Mouse (Mus musculus) lung, embryonic 14.5 days (tissue): ENCODE data around the gene Osbpl11. TPM values are rescaled to one million over a fixed set of nuclear protein-coding genes. Genes with fewer than 3 reads are reported as not detected.

Experiments
- ATAC-seq: fragments of 200-750 bp; cut with Nextera tagmentation; 2 replicates; pipeline ENCODE4 v1.8.0; 2017; ENCODE audit warnings: mild to moderate bottlenecking, moderate TSS enrichment, moderate library complexity; ENCODE audit not compliant: insufficient read depth
- DNase-seq: peaks from one replicate; pipeline ENCODE4 v3.0.0-alpha.2; 2015
- H3K27ac ChIP-seq: fragments of 300-500 bp; sonication (generic); 2 replicates; pipeline ENCODE4 v1.5.1; 2014; ENCODE audit warnings: low read depth, mild to moderate bottlenecking, moderate library complexity
- H3K27me3 ChIP-seq: fragments of 300-500 bp; sonication (generic); 2 replicates; pipeline ENCODE4 v1.6.1; 2014; ENCODE audit warnings: low read length, control low read depth; ENCODE audit not compliant: insufficient read depth
- H3K36me3 ChIP-seq: fragments of 300-500 bp; sonication (generic); 2 replicates; pipeline ENCODE4 v1.6.1; 2014; ENCODE audit warnings: control low read depth; ENCODE audit not compliant: insufficient read depth
- H3K4me1 ChIP-seq: fragments of 300-500 bp; sonication (generic); 2 replicates; pipeline ENCODE4 v1.6.1; 2014; ENCODE audit warnings: antibody characterized with exemption, control low read depth; ENCODE audit not compliant: insufficient read depth
- H3K4me2 ChIP-seq: fragments of 300-500 bp; sonication (generic); 2 replicates; pipeline ENCODE4 v1.6.1; 2014; ENCODE audit warnings: mild to moderate bottlenecking
- H3K4me3 ChIP-seq: fragments of 300-500 bp; sonication (generic); 2 replicates; pipeline ENCODE4 v1.5.1; 2014; ENCODE audit warnings: low read depth, low read length
- H3K9ac ChIP-seq: fragments of 300-500 bp; sonication (generic); 2 replicates; pipeline ENCODE4 v1.6.1; 2014
- H3K9me3 ChIP-seq: fragments of 300-500 bp; sonication (generic); 2 replicates; pipeline ENCODE4 v1.6.1; 2016; ENCODE audit warnings: low read depth, low read length, control low read depth
- CTCF ChIP-seq: IDR thresholded peaks from 2 replicates; pipeline ENCODE4 v1.5.1; 2016; ENCODE audit warnings: antibody characterized with exemption, low read depth
- WGBS: fragments of 180-500 bp; shearing (Covaris S2); extraction: QIAGEN DNeasy Blood & Tissue Kit; methylation state at CpG from one replicate; pipeline ENCODE4 v1.1.7; 2014; 5-methylcytosine and 5-hydroxymethylcytosine counted together
- polyA plus RNA-seq: library from polyadenylated mRNA; unstranded; fragments of >200 nt; fragmentation: Nextera tagmentation; extraction: Ambion mirVana; gene quantifications from 2 replicates; pipeline ENCODE4 v1.2.1, GENCODE M21; 2014

Osbpl11 gene
- polyA plus RNA-seq, 1 experiment from 2014 or later, result 25.2 TPM

- no peaks in the 10 kb centered on the region for H3K4me1 ChIP-seq
- no peak overlapping the region for H3K9ac ChIP-seq
- H3K27ac ChIP-seq, result no peak overlapping the region
- no peaks in the 10 kb centered on the region for H3K27me3 ChIP-seq
- H3K36me3 ChIP-seq, result peaks cover 81% of the 10 kb centered on the region
- WGBS, result 86% methylated on average over 2 of the region's 2 CpGs
- H3K4me2 ChIP-seq, result no peak overlapping the region
- no peak for DNase-seq
- H3K9me3 ChIP-seq, result no peaks in the 10 kb centered on the region
- no peak overlapping the region for H3K4me3 ChIP-seq
- TF ChIP-seq CTCF, result no peak
- no peak for ATAC-seq
Measured at GRCm38 (mm10) chr16:33239305-33239704, 54.4 kb downstream of the Osbpl11 start.

- DNase-seq (no peak), ATAC-seq (no peak)
- no peak for TF ChIP-seq CTCF
- H3K4me2 ChIP-seq, result no peak overlapping the region
- H3K27ac ChIP-seq, result no peak overlapping the region
- no peaks in the 10 kb centered on the region for H3K9me3 ChIP-seq
- WGBS, result 77% methylated on average over 6 of the region's 6 CpGs
- H3K9ac ChIP-seq, result no peak overlapping the region
- peaks cover 74% of the 10 kb centered on the region for H3K36me3 ChIP-seq
- H3K27me3 ChIP-seq, result no peaks in the 10 kb centered on the region
- no peaks in the 10 kb centered on the region for H3K4me1 ChIP-seq
- H3K4me3 ChIP-seq, result no peak overlapping the region
Measured at GRCm38 (mm10) chr16:33242046-33242445, 57.2 kb downstream of the Osbpl11 start.

- H3K4me1 ChIP-seq, result no peaks in the 10 kb centered on the region
- DNase-seq (no peak), ATAC-seq (peak; percentile 63; the same call in 1 of the 2 replicates)
- no peak overlapping the region for H3K27ac ChIP-seq
- no peak overlapping the region for H3K4me3 ChIP-seq
- H3K4me2 ChIP-seq, result no peak overlapping the region
- H3K9ac ChIP-seq, result no peak overlapping the region
- TF ChIP-seq CTCF, result peak; percentile 49; the same call in 1 of the 2 replicates
- H3K36me3 ChIP-seq, result peaks cover 54% of the 10 kb centered on the region
- WGBS, result 86% methylated on average over 6 of the region's 6 CpGs
- no peaks in the 10 kb centered on the region for H3K27me3 ChIP-seq
- H3K9me3 ChIP-seq, result no peaks in the 10 kb centered on the region
Measured at GRCm38 (mm10) chr16:33244136-33244691, 59.3 kb downstream of the Osbpl11 start.

DNA sequence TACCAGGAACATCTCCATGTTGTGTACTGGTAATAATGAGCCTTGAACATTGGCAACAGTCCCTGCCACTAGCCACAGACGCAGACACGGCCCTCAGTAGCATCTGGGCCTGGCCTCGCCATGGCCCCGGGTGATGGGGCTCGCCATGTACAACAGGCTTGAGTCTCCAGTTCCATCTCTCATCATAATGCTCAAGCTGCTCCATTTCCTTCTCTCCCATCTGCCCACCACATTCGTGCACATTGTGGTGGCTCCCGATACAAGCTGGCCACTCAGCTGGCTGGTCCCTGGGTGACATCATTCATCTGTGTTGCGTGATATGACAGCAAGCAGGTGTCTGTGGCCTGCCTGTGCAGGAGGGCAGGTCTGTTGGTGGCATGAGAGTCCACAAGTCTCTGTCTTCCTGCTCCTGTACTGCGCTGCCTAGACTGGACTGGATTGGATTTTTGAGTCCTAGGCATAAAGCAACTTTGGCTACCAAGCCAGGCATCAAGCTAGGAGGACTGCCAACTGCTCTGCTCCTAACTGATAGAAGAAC is 60.1 kb downstream of the Osbpl11 start:
- ATAC-seq (no peak), DNase-seq (no peak)
- H3K4me3 ChIP-seq, result no peak overlapping the region
- H3K27me3 ChIP-seq, result no peaks in the 10 kb centered on the region
- 83% methylated on average over 9 of the region's 9 CpGs for WGBS
- no peak overlapping the region for H3K27ac ChIP-seq
- no peaks in the 10 kb centered on the region for H3K4me1 ChIP-seq
- H3K36me3 ChIP-seq, result peaks cover 47% of the 10 kb centered on the region
- no peaks in the 10 kb centered on the region for H3K9me3 ChIP-seq
- H3K4me2 ChIP-seq, result no peak overlapping the region
- H3K9ac ChIP-seq, result no peak overlapping the region
- no peak for TF ChIP-seq CTCF

DNA sequence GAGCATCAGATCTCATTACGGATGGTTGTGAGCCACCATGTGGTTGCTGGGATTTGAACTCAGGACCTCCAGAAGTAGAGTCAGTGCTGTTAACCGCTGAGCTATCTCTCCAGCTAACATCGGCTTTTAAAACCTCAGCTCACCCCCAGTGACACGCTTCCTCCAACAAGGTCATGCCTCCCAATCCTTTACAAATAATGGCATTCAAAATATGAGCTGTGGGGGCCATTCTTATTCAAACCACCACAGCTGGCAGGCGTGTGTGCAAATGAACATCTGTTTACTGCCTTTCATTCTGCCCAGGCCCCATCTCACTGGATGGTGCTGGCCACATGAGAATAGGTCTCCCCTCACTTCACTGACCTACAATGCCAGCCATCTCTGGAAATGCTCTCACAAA is 61.7 kb downstream of the Osbpl11 start:
- no peak overlapping the region for H3K9ac ChIP-seq
- DNase-seq (no peak), ATAC-seq (no peak)
- no peaks in the 10 kb centered on the region for H3K9me3 ChIP-seq
- H3K27ac ChIP-seq, result no peak overlapping the region
- peaks cover 36% of the 10 kb centered on the region for H3K36me3 ChIP-seq
- no peak overlapping the region for H3K4me2 ChIP-seq
- H3K27me3 ChIP-seq, result no peaks in the 10 kb centered on the region
- H3K4me3 ChIP-seq, result no peak overlapping the region
- 81% methylated on average over 5 of the region's 5 CpGs for WGBS
- TF ChIP-seq CTCF, result no peak
- H3K4me1 ChIP-seq, result no peaks in the 10 kb centered on the region

GRCm38 (mm10) chr16:33247006-33247405 is 62.1 kb downstream of the Osbpl11 start:
- H3K4me3 ChIP-seq, result no peak overlapping the region
- no peaks in the 10 kb centered on the region for H3K4me1 ChIP-seq
- no peak overlapping the region for H3K9ac ChIP-seq
- H3K4me2 ChIP-seq, result no peak overlapping the region
- 83% methylated on average over 2 of the region's 2 CpGs for WGBS
- no peak overlapping the region for H3K27ac ChIP-seq
- ATAC-seq (no peak), DNase-seq (no peak)
- no peaks in the 10 kb centered on the region for H3K27me3 ChIP-seq
- TF ChIP-seq CTCF, result no peak
- no peaks in the 10 kb centered on the region for H3K9me3 ChIP-seq
- peaks cover 31% of the 10 kb centered on the region for H3K36me3 ChIP-seq

GRCm38 (mm10) chr16:33250651-33251120 is 65.8 kb downstream of the Osbpl11 start:
- WGBS, result 7% methylated on average over 9 of the region's 9 CpGs

More at GRCm38 (mm10) chr16:33250651-33251120, 65.8 kb downstream of the Osbpl11 start:
- Histone ChIP-seq H3K4me3 (peak overlapping the region; percentile 97), H3K9me3 (no peaks in the 10 kb centered on the region), H3K4me2 (peak overlapping the region; percentile 80), H3K9ac (peak overlapping the region; percentile 96), H3K27me3 (no peaks in the 10 kb centered on the region), H3K36me3 (0 out of 2 replicates have a peak, but pooled peaks cover 4% of the 10 kb centered on the region), H3K4me1 (peaks cover 5% of the 10 kb centered on the region; the same call in 1 of the 2 replicates), H3K27ac (peak overlapping the region; percentile 94)
- ATAC-seq (peak; percentile 13; the same call in 1 of the 2 replicates), DNase-seq (peak; percentile 64)
- no peak for TF ChIP-seq CTCF
